Mouse (Mus musculus) layer of hippocampus, adult 9-10 months (tissue): Measurements from ENCODE around the gene Gstt1.

Source experiments
- DNase-seq: peaks from one replicate; pipeline ENCODE4 v3.0.0; 2022; ENCODE audit warnings: low spot score

The Gstt1 gene

DNA sequence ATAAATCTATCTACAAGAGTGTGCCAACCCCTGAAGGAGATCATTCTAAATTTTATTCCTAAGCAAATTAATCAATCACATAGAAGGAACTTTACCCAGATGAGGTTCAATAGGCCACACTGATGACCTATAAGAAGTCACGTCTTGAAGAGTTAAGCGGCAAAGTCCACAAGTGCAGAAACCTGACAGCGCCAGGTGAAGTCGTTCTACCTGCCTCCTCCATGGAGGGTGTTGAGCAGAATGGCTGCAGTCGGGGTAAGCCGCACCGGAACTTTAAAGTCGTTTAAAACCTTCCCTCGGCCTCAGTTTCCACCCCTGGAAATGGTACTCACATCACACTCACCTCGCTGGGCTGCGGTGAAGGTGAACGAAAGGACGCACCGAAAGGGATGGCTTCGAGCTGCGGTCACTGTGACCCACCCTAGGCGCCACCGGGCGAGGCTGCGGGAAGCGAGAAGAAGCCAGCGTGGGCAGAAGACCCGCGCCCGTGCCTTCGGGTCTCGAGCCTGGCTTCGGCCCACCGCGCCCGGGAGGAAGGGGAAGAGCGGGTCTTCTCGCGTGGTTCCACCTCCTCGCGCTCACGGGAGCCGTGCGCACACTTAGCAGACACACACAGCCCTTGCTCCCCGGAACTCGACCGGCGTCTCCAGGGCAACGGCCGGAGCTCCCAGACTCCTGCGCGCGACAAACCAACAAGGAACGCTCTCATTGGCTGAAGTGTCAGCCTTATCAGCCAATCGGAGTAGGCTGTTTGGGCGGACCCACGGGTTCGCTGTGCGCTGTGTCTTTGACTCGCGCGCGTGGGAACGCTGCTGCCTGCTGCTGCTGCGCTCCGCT is 34.5 kb downstream of the Gstt1 start, which contains the start of gene Cabin1:
TSS of gene Cabin1 (minus strand) at position 660 of the 837 bp plus-strand sequence.
- DNase-seq, result peak; percentile 98

DNA sequence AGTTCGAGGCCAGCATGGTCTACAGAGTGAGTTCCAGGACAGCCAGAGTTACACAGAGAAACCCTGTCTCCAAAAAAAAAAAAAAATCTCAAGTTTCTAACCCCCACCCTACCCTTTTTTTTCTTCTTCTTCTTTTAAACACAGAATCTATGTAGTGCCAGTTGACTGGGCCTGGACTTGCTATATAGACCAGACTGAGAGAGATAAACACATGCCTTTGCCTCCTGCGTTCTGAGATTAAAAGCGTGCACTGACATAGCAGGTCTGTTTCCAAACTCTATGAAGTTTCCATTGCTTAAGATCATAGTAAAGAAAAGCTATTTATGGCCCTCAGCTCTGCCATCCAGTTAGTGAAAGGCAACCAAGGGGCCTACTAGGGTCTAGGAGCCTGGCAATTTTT is 36.0 kb downstream of the Gstt1 start:
- DNase-seq, result no peak

- DNase-seq, result no peak
These were observed 38.1 kb downstream of the Gstt1 start for GRCm38 (mm10) chr10:75760311-75760710.

DNA sequence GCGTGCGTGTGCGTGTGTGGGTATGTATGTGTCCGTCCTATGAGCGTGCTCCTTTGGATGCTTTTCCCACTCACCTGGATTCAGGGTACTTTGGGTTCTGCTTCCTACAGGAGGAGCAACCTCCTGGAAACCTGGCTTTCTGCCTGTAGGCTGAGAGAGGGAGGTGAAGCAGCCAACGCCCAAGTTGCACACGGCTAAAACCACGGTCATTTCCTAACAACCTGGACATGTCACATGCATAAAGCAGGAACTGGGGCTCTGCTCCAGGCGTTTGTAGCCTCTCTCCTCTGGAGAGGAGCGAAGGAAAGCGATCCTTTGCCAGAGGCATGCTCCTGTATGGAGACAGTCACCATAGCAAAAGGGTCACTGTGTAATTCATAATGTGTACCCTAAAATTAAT is 41.7 kb downstream of the Gstt1 start:
- DNase-seq, result no peak

- DNase-seq, result peak; percentile 85
These were observed 54.4 kb downstream of the Gstt1 start for GRCm38 (mm10) chr10:75744017-75744416.

GRCm38 (mm10) chr10:75743369-75743768 is 55.0 kb downstream of the Gstt1 start:
- DNase-seq, result peak; percentile 67

DNA sequence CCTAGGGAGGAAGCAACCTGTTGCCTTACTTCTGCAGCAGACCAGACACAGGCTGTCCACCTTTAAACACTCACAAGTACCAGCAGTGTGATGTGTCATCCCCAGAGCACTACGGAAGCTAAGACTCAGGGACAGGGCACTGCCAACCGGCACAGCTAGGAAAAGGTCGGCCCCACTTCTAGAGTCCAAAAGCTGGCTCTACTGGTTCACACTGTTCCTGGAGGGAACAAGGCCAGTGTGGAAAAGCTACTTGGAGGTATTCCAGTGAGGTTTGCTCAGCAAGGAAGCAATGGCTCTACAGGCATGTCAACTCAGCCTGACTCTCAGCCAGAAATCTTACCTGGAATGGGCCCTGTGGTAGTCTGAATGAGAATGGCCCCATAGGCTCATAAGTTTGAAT is 57.5 kb downstream of the Gstt1 start:
- no peak for DNase-seq
